Mouse (Mus musculus) adrenal gland, adult (tissue): ENCODE results near the gene Klrb1c.
"Not testable (repeated sequence)": the region's sequence is repeated elsewhere in the genome, so short reads cannot be mapped to it uniquely, and the experiment has no call there.

ENCODE experiments used
- DNase-seq, 2 experiments: peaks; one replicate each; pipeline ENCODE4 v3.0.0; 2022 to 2023; ENCODE audit warnings: low spot score in 1 of 2; ENCODE audit not compliant: inconsistent age in 2 of 2

Gene Klrb1c

DNA sequence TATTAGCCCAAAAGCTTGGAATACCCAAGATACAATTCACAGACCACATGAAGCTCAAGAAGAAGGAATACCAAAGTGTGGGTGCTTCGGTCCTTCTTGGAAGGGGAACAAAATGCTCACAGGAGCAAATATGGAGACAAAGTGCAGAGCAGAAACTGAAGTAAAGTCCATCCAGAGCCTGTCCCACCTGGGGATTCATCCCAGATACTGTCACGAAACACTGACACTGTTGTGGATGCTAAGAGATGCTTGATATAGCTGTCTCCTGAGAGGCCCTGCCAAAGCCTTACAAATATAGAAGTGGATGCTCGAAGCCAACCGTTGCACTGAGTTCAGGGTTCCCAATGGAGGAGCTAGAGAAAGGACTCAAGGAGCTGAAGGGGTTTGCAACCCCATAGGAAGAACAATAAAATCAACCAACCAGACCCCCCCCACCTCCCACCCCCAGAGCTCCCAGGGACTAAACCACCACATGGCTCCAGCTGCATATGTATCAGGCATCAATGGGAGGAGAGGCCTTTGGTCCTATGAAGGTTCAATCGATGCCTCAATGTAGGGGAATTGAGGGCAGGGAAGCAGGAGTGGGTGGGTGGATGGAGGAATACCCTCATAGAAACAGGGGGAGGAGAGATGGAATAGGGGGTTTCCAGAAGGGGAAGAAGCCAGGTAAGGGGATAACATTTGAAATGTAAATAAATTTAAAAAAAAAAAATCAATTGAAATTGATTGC lies 29.6 kb downstream of the Klrb1c start:
- peak in 1 of 2 experiments; percentile 46 for DNase-seq

- DNase-seq = not testable (repeated sequence)
Observed at GRCm38 (mm10) chr6:128755402-128755763, 33.6 kb downstream of the Klrb1c start.

GRCm38 (mm10) chr6:128754748-128755401 lies 34.1 kb downstream of the Klrb1c start:
- not testable (repeated sequence) for DNase-seq

- DNase-seq = not testable (repeated sequence)
Observed at GRCm38 (mm10) chr6:128754265-128754664, 34.8 kb downstream of the Klrb1c start.

- peak; percentile 75 to 95 for DNase-seq
Observed at GRCm38 (mm10) chr6:128753610-128754224, 35.3 kb downstream of the Klrb1c start.

DNA sequence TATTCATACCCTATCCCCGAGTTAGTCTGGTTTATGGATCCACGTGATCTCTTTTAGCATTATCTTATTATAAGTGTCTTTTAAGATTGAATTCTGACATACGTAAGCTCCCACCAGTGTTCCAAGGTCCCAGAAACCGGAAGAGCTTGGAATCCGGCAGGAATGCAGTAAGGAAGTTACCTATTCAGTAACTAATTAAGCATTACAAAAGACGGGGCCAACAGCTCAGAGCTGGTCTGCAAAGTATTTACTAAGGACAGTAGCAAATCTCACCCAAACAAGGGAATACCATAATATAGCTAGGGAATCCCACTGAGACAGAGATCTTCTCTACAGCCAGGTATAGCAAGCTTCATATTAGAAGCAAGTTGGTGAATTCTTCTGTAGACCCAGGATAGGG lies 42.0 kb downstream of the Klrb1c start:
- not testable (repeated sequence) for DNase-seq

DNA sequence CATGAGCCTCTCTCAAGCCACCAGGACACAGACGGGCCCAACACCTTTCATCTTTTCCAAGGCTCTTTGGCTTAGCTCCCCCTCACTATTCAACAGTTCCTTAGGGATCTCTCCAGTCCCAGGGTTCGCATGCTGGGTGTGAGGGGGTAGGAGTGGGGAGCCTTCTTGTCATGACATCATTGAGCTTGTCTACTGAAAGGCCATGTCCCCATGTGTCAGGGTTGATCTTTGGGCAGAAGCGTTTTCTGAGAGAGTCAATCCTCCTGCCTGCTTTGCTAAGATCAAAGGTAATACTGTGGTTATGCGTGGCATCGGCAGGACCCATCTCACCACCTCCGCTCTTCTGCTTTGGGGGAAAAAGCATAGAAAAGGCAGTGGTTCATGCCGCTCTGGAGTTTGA lies 51.6 kb downstream of the Klrb1c start:
- DNase-seq = no peak

DNA sequence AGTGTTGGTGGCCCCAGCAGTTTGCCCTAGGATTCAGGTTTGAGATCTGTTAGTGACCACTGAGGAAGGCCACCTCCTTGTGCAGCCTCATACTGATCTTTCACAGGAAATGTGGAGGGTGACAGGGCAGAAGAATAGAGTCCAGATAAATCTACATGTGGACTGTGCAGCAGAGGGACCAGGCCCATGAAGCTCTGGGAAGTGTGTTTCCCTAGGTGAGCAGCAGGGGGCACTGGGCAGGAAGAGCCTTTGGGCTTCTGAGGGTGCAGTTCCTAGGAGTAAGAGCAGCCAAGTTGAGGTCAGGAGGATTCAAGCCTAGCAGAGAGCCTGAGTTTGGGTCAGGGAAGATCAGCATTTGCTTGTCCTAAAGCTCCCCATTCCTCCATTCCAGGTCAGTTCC lies 52.9 kb downstream of the Klrb1c start:
- DNase-seq = peak; percentile 11 to 60

DNA sequence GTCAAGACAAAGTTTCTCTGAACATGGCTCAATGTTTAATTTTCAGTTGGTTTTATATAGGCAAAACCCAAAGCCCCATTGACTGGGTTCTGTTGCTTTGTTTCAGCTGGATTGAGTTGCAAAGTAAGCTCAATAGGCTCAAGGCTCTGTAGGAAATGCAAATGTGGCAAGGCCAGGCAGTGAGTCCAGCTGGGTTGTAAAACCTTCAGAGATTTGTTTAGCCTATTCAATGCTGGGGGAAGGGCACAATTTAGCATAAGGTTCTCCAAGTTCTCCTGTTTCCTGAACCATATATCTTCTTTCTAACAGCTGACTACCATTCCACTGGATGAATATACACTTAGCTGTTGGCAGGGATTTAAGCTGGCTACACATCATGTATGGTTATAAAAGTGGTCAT lies 54.1 kb downstream of the Klrb1c start:
- DNase-seq = no peak

GRCm38 (mm10) chr6:128733908-128734679 lies 54.9 kb downstream of the Klrb1c start:
- no peak for DNase-seq

- no peak for DNase-seq
Observed at GRCm38 (mm10) chr6:128732032-128732431, 57.0 kb downstream of the Klrb1c start.
